ENCODE assay signal across 9 mouse cellular contexts in genomic region chr11:54962810-54963209, GRCm38 (mm10). TPM values are rescaled to one million over a fixed set of nuclear protein-coding genes. Genes with fewer than 3 reads are reported as not detected.
DNase-seq lines count a peak whose midpoint lies in the region; ATAC-seq lines count a peak whose summit lies in the region.
"Had no signal": no experiment of that assay in that cellular context is flagged by ENCODE, and none has a peak within 500 bp of the region (broad histone marks: within the 10 kb centered on the region; RNA-seq: fewer than 3 reads in every experiment).

Gene Tnip1, minus strand, starts transcription at chr11:54962917.

- no peaks in the 10 kb centered on the region for H3K4me1 ChIP-seq in embryonic facial prominence, embryonic 11.5 days (ENCODE audit: control insufficient read depth, insufficient read depth, low read length)
- H3K4me1 ChIP-seq in heart, embryonic 13.5 days: peaks cover 39% of the 10 kb centered on the region
- H3K4me1 ChIP-seq in stomach, embryonic 16.5 days (ENCODE audit: control insufficient read depth, insufficient read depth, low read length): peaks cover 25% of the 10 kb centered on the region

- no peak for ATAC-seq in embryonic facial prominence, embryonic 11.5 days (replicated peaks; ENCODE audit: insufficient number of reproducible peaks, low FRiP score, low TSS enrichment, low read depth)
- no peak for ATAC-seq in heart, embryonic 13.5 days (ENCODE audit: extremely low read depth, insufficient number of reproducible peaks, low FRiP score, low TSS enrichment)
- ATAC-seq in stomach, embryonic 16.5 days (ENCODE audit: insufficient read depth, low FRiP score): peak; percentile 54; the same call in 1 of the 2 replicates

- no peak within 1 kb of the TSS; the same call in 1 of the 2 replicates for H3K4me2 ChIP-seq in embryonic facial prominence, embryonic 11.5 days (ENCODE audit: low read depth, low read length)
- H3K4me2 ChIP-seq in heart, embryonic 13.5 days: peak within 1 kb of the TSS; percentile 51
- peak within 1 kb of the TSS; percentile 41 for H3K4me2 ChIP-seq in stomach, embryonic 16.5 days (ENCODE audit: low read depth, low read length)

- no peaks in the 10 kb centered on the region for H3K9me3 ChIP-seq in embryonic facial prominence, embryonic 11.5 days (replicated peaks; ENCODE audit: control insufficient read depth, low read length)
- H3K9me3 ChIP-seq in heart, embryonic 13.5 days: no peaks in the 10 kb centered on the region
- H3K9me3 ChIP-seq in stomach, embryonic 16.5 days (replicated peaks; ENCODE audit: control insufficient read depth, low read length): no peaks in the 10 kb centered on the region

- H3K27me3 ChIP-seq in embryonic facial prominence, embryonic 11.5 days (ENCODE audit: control insufficient read depth, insufficient read depth, low read length): no peaks in the 10 kb centered on the region
- no peaks in the 10 kb centered on the region for H3K27me3 ChIP-seq in heart, embryonic 13.5 days (replicated peaks)
- no peaks in the 10 kb centered on the region for H3K27me3 ChIP-seq in stomach, embryonic 16.5 days (ENCODE audit: control insufficient read depth, insufficient read depth, low read length)

- no peaks in the 10 kb centered on the region for H3K36me3 ChIP-seq in embryonic facial prominence, embryonic 11.5 days (replicated peaks; ENCODE audit: control insufficient read depth, insufficient read depth, low read depth, low read length)
- no peaks in the 10 kb centered on the region for H3K36me3 ChIP-seq in heart, embryonic 13.5 days
- H3K36me3 ChIP-seq in stomach, embryonic 16.5 days (ENCODE audit: control insufficient read depth, insufficient read depth, low read length): no peaks in the 10 kb centered on the region

- H3K9ac ChIP-seq in embryonic facial prominence, embryonic 11.5 days (replicated peaks; ENCODE audit: low read length): peak within 1 kb of the TSS; percentile 37; the same call in 1 of the 2 replicates
- H3K9ac ChIP-seq in heart, embryonic 13.5 days: peak within 1 kb of the TSS; percentile 50
- peak within 1 kb of the TSS; percentile 19 for H3K9ac ChIP-seq in stomach, embryonic 16.5 days (ENCODE audit: low read length)

- DNase-seq in testis, postnatal 10 days (ENCODE audit: low spot score): peak; percentile 59
- no peak for DNase-seq in testis, postnatal 14 days (ENCODE audit: low spot score)
- DNase-seq in embryonic facial prominence, embryonic 11.5 days (ENCODE audit: low spot score): no peak
- peak; percentile 52 for DNase-seq in kidney, postnatal 10 days
- DNase-seq in lung, postnatal 36 days: peak; percentile 25
- DNase-seq in frontal cortex, postnatal 10 days (ENCODE audit: low spot score in 2 of 2): no peak

- WGBS in embryonic facial prominence, embryonic 11.5 days: 32% methylated on average over 6 of the region's 6 CpGs
- WGBS in heart, embryonic 13.5 days: 18% methylated on average over 6 of the region's 6 CpGs
- WGBS in stomach, embryonic 16.5 days: 20% methylated on average over 6 of the region's 6 CpGs

- no peak within 1 kb of the TSS; the same call in 1 of the 2 replicates for H3K27ac ChIP-seq in embryonic facial prominence, embryonic 11.5 days (replicated peaks; ENCODE audit: low read depth, low read length)
- H3K27ac ChIP-seq in heart, embryonic 13.5 days (replicated peaks): peak within 1 kb of the TSS; percentile 46
- peak within 1 kb of the TSS; percentile 34 for H3K27ac ChIP-seq in stomach, embryonic 16.5 days (ENCODE audit: low read length)

- H3K4me3 ChIP-seq in embryonic facial prominence, embryonic 11.5 days (ENCODE audit: low read depth, low read length): no peak within 1 kb of the TSS
- H3K4me3 ChIP-seq in heart, embryonic 13.5 days: peak within 1 kb of the TSS; percentile 25
- H3K4me3 ChIP-seq in stomach, embryonic 16.5 days (replicated peaks; ENCODE audit: low read length): peak within 1 kb of the TSS; percentile 18
- H3K4me3 ChIP-seq: erythroblast, embryonic 14.5 days had no signal

RNA-seq across cellular contexts. Expression of gene Tnip1, which starts in this region (rescaled TPM):
- polyA plus RNA-seq in embryonic facial prominence, embryonic 11.5 days (2014; fragmentation: Nextera tagmentation; extraction: Ambion mirVana): 9.1 and 11.6 TPM in 2 replicates
- polyA plus RNA-seq in heart, embryonic 13.5 days (2015; fragmentation: Nextera tagmentation; extraction: Ambion mirVana): 18.6 and 21.2 TPM in 2 replicates
- polyA plus RNA-seq in stomach, embryonic 16.5 days (2015; fragmentation: Nextera tagmentation; extraction: Ambion mirVana): 21.3 and 23.1 TPM in 2 replicates

Comparison
In these comparisons a context has a peak if more than half of its experiments do, and no peak if none do; other contexts are left out.
1. DNase-seq: peak in testis, postnatal 10 days (single experiment), kidney, postnatal 10 days (single experiment) and lung, postnatal 36 days (single experiment); none in testis, postnatal 14 days (single experiment), embryonic facial prominence, embryonic 11.5 days (single experiment) and frontal cortex, postnatal 10 days (0 of 2).
2. Peak in every context shown above with its lines, with median percentiles within 50 percentile points of each other: H3K9ac ChIP-seq.